Mouse (Mus musculus): ENCODE data around the gene Doc2b.
"Not testable (repeated sequence)": the region's sequence is repeated elsewhere in the genome, so short reads cannot be mapped to it uniquely, and the experiment has no call there.

The Doc2b gene

GRCm38 (mm10) chr11:75738477-75738821 lies 57.4 kb downstream of the Doc2b start:
- in situ Hi-C loops (cut with MboI; ENCODE audit: low sequenced_read_pairs), result no loop called here

DNA sequence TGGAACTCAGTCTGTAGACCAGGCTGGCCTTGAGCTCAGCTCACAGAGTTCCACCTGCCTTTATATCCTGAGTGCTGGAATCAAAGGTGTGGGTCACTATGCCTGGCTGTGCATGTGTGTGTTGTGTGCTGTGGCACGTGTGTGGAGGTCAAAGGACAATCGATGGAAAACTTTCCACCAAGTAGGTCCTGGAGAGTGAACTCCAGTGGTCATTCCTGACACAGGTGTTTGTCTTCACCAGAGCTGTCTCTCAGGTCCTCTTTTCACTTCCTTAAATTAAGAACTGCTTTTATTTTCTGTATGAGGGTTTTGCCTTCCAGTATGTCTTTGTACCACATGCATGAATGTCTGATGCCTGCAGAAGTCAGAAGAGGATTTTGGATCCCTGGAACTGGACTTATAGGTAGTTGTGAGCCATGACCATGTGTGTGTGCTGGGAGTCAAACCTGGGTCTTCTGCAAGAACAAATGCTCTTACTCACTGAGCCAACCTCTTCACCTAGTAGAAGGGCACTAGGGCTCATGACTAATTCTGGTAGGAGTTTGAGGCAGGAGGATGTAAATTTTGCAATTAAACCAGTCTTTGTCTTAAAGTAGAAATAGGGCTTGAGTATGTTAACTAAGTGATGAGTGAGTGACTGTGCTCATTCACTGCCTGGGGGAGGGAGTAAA lies 57.9 kb downstream of the Doc2b start:
- in situ Hi-C loops (cut with MboI; ENCODE audit: low sequenced_read_pairs), result no loop called here

GRCm38 (mm10) chr11:75736978-75737377 lies 58.9 kb downstream of the Doc2b start:
- in situ Hi-C loops (cut with MboI; ENCODE audit: low sequenced_read_pairs), result no loop called here

GRCm38 (mm10) chr11:75735462-75736252 lies 60.2 kb downstream of the Doc2b start:
- in situ Hi-C loops (cut with MboI; ENCODE audit: low sequenced_read_pairs), result no loop called here

- in situ Hi-C loops (cut with MboI; ENCODE audit: low sequenced_read_pairs), result no loop called here
These were observed 62.5 kb downstream of the Doc2b start for GRCm38 (mm10) chr11:75733227-75733940.

GRCm38 (mm10) chr11:75732434-75733226 lies 63.2 kb downstream of the Doc2b start, which contains the start of gene Ywhae:
Gene Ywhae, plus strand, starts transcription at chr11:75732869.
- in situ Hi-C loops (cut with MboI; ENCODE audit: low sequenced_read_pairs), result no loop called here

DNA sequence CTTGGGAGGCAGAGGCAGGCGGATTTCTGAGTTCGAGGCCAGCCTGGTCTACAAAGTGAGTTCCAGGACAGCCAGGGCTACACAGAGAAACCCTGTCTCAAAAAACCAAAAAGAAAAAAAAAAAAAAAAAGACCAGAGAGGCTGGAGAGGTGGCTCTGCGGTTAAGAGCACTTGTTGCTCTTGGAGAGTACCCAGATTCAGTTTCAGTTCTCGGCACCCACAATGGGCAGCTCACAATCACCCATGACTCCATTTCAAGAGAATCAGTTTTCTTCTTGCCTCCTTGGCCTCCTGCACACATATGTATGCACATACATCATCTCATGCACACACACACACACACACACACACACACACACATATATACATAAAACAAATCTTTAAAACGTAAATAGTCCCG lies 68.2 kb downstream of the Doc2b start:
- in situ Hi-C loops (cut with MboI; ENCODE audit: low sequenced_read_pairs), result not testable (repeated sequence)

GRCm38 (mm10) chr11:75727168-75727567 lies 68.7 kb downstream of the Doc2b start:
- in situ Hi-C loops (cut with MboI; ENCODE audit: low sequenced_read_pairs), result no loop called here

- in situ Hi-C loops (cut with MboI; ENCODE audit: low sequenced_read_pairs), result no loop called here
These were observed 73.5 kb downstream of the Doc2b start for GRCm38 (mm10) chr11:75722339-75722738.
